Mouse (Mus musculus) CH12.LX (cell line): ENCODE measurements around the gene Tmem238l. TPM values are rescaled to one million over a fixed set of nuclear protein-coding genes. Genes with fewer than 3 reads are reported as not detected.

ENCODE experiments used
- DNase-seq: peaks from one replicate; pipeline ENCODE4 v3.0.0-alpha.2; 2013; ENCODE audit errors: extremely low read depth
- H3K27ac ChIP-seq: 2 replicates; pipeline ENCODE4 v1.5.1; 2012; ENCODE audit warnings: low read depth, mild to moderate bottlenecking, control low read depth, moderate library complexity; ENCODE audit not compliant: insufficient read depth
- H3K27me3 ChIP-seq: replicated peaks from 2 replicates; pipeline ENCODE3; 2012; ENCODE audit warnings: inconsistent platforms
- H3K36me3 ChIP-seq, 2 experiments: replicated peaks in 1 of 2; 2 replicates each; pipeline versions ENCODE3 to v1.6.1; 2012; ENCODE audit warnings: inconsistent platforms in 1 of 2, low read length in 1 of 2, mild to moderate bottlenecking in 1 of 2, mixed read lengths in 1 of 2, moderate library complexity in 1 of 2; ENCODE audit not compliant: control insufficient read depth in 1 of 2, insufficient read depth in 1 of 2
- H3K4me1 ChIP-seq, 2 experiments: 2 replicates each; pipeline ENCODE4 v1.6.1; 2012; ENCODE audit warnings: inconsistent platforms in 1 of 2, moderate library complexity in 1 of 2; ENCODE audit not compliant: insufficient read depth in 2 of 2, control insufficient read depth in 1 of 2
- H3K4me2 ChIP-seq: 2 replicates; pipeline ENCODE4 v1.6.1; 2012; ENCODE audit warnings: low read depth, mild to moderate bottlenecking, control low read depth; ENCODE audit not compliant: poor library complexity, insufficient read depth, severe bottlenecking
- H3K4me3 ChIP-seq, 3 experiments: fragments of 150-350 bp in 1 of 3; sonication (generic) in 1 of 3; replicated peaks in 1 of 3; 2 replicates each; pipeline versions ENCODE3 to v1.5.1; 2011 to 2012; ENCODE audit warnings: low read depth in 2 of 3, low read length in 2 of 3, mild to moderate bottlenecking in 2 of 3, moderate library complexity in 2 of 3, control low read depth in 1 of 3, improper control_type of control experiment in 1 of 3, inconsistent platforms in 1 of 3, mixed read lengths in 1 of 3; ENCODE audit not compliant: poor library complexity in 1 of 3
- H3K79me2 ChIP-seq: replicated peaks from 2 replicates; pipeline ENCODE4 v1.6.1; 2012; ENCODE audit warnings: mild to moderate bottlenecking, moderate library complexity; ENCODE audit not compliant: control insufficient read depth, poor library complexity, insufficient read depth, severe bottlenecking; ENCODE audit errors: extremely low read depth
- H3K9ac ChIP-seq: 2 replicates; pipeline ENCODE4 v1.6.1; 2012; ENCODE audit warnings: low read depth, mild to moderate bottlenecking, control low read depth, moderate library complexity; ENCODE audit not compliant: insufficient read depth
- H3K9me3 ChIP-seq: replicated peaks from 2 replicates; pipeline ENCODE3; 2012; ENCODE audit warnings: low read length, inconsistent platforms, mixed read lengths
- BHLHE40 ChIP-seq: IDR thresholded peaks from 2 replicates; pipeline ENCODE4 v1.6.1; 2011; ENCODE audit warnings: mild to moderate bottlenecking, low read depth, low read length, improper control_type of control experiment
- CTCF ChIP-seq, 2 experiments: IDR thresholded peaks in 1 of 2; conservative IDR thresholded peaks in 1 of 2; 2 replicates each; pipeline ENCODE4 v1.5.1; 2011 to 2012; ENCODE audit warnings: low read depth in 2 of 2, low read length in 2 of 2, improper control_type of control experiment in 1 of 2, inconsistent platforms in 1 of 2, mild to moderate bottlenecking in 1 of 2, moderate library complexity in 1 of 2
- E2F4 ChIP-seq: IDR thresholded peaks from 2 replicates; pipeline ENCODE4 v1.6.1; 2011; ENCODE audit warnings: low read depth, low read length, improper control_type of control experiment; ENCODE audit not compliant: insufficient replicate concordance
- ELF1 ChIP-seq: IDR thresholded peaks from 2 replicates; pipeline ENCODE4 v1.6.1; 2014; ENCODE audit warnings: low read depth, mild to moderate bottlenecking, inconsistent platforms, low read length, improper control_type of control experiment
- HCFC1 ChIP-seq: IDR thresholded peaks from 2 replicates; pipeline ENCODE4 v1.6.1; 2012; ENCODE audit warnings: low read depth, mild to moderate bottlenecking, inconsistent platforms, low read length, improper control_type of control experiment
- JUN ChIP-seq: IDR thresholded peaks from 2 replicates; pipeline ENCODE4 v1.6.1; 2011; ENCODE audit warnings: low read depth, mild to moderate bottlenecking, low read length, improper control_type of control experiment, moderate library complexity; ENCODE audit not compliant: insufficient read depth
- MAX ChIP-seq: IDR thresholded peaks from 2 replicates; pipeline ENCODE4 v1.6.1; 2011; ENCODE audit warnings: low read length, improper control_type of control experiment
- MAZ ChIP-seq: IDR thresholded peaks from 2 replicates; pipeline ENCODE4 v1.6.1; 2012; ENCODE audit warnings: low read depth, mild to moderate bottlenecking, inconsistent platforms, low read length, improper control_type of control experiment, moderate library complexity
- MXI1 ChIP-seq: IDR thresholded peaks from 2 replicates; pipeline ENCODE4 v1.6.1; 2011; ENCODE audit warnings: mild to moderate bottlenecking, low read depth, low read length, improper control_type of control experiment
- MYC ChIP-seq: IDR thresholded peaks from 2 replicates; pipeline ENCODE4 v1.6.1; 2011; ENCODE audit warnings: low read depth, mild to moderate bottlenecking, improper control_type of control experiment, low read length
- NRF1 ChIP-seq: IDR thresholded peaks from 2 replicates; pipeline ENCODE4 v1.6.1; 2014; ENCODE audit warnings: low read depth, mild to moderate bottlenecking, inconsistent platforms, low read length, improper control_type of control experiment, moderate library complexity
- POLR2AphosphoS2 ChIP-seq: IDR thresholded peaks from 2 replicates; pipeline ENCODE4 v1.6.1; 2011; ENCODE audit warnings: low read depth, low read length, improper control_type of control experiment
- SIN3A ChIP-seq: IDR thresholded peaks from 2 replicates; pipeline ENCODE4 v1.6.1; 2012; ENCODE audit warnings: low read length, improper control_type of control experiment, inconsistent platforms
- SMC3 ChIP-seq: IDR thresholded peaks from 2 replicates; pipeline ENCODE4 v1.6.1; 2011; ENCODE audit warnings: low read depth, low read length, improper control_type of control experiment
- ZNF384 ChIP-seq: IDR thresholded peaks from 2 replicates; pipeline ENCODE4 v1.6.1; 2012; ENCODE audit warnings: low read depth, low read length, improper control_type of control experiment, inconsistent platforms
- dilution Hi-C: fragments of 300-500 bp; cut with MboI; formaldehyde crosslinking; loops from 2 replicates; pipeline ENCODE4 v1.14.3; 2020; ENCODE audit warnings: low sequenced_read_pairs; ENCODE audit not compliant: extremely low pct_unique_long_range_greater_than_20kb, extremely low pct_ligation_motif_present
- in situ Hi-C: fragments of 300-500 bp; cut with MboI; formaldehyde crosslinking; loops from 3 replicates; pipeline ENCODE4 v1.14.3; 2019; ENCODE audit warnings: low sequenced_read_pairs, low pct_ligation_motif_present, low pct_unique_long_range_greater_than_20kb, mixed read lengths
- polyA plus RNA-seq: library from polyadenylated mRNA; unstranded; fragments of >175 nt; gene quantifications from 2 replicates; pipeline ENCODE4 v1.2.1, GENCODE M21; 2012; ENCODE audit warnings: low read depth; ENCODE audit not compliant: insufficient read length
- total RNA-seq, 2 experiments: library from RNA; depleted of rRNA; stranded (reverse); fragments of 300-350 nt in 1 of 2; fragments of >200 nt in 1 of 2; gene quantifications; 2 replicates each; pipeline ENCODE4 v1.2.3; 2012 to 2014

The Tmem238l gene
- total and polyA plus RNA-seq, 3 experiments: not detected

DNA sequence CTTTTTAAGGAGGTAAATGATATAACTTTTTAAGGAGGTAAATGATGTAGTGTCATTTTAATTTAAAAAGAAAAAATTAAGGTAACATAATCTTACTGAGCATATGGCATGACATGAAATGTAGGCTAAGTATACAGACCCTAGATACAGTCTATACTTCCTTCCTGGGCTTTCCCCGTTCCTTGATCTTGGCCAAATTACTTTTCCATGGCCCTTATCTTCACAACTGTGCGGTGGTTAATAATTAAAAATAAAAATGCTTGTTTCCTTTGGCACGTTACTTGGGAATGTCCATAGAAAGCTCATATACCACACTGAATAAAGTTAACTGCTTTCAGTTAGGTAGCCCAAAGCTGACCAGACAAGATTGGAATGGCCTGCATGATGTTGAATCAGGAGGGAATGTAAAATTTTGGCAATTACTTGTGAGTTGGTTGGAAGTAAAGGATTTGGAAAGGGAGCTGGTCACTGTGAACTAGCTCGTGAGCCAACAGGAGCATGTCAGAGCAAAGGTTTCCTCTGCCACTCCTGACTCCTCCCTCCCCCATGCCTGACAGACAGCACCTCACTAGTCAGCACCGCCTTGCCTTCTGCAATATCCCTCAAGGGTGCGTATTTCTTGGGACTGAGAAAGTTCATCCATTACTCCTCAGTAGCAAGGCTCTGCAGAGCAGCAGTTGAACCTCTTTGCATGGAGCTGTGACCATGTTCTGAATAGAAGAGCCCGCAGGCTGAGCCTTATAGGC is 21.8 kb upstream of the Tmem238l start:
- Histone ChIP-seq H3K9ac (no peak overlapping the region), H3K9me3 (no peaks in the 10 kb centered on the region), H3K36me3 (no peaks in the 10 kb centered on the region), H3K4me3 (no peak overlapping the region), H3K27me3 (peaks cover 61% of the 10 kb centered on the region), H3K79me2 (no peaks in the 10 kb centered on the region), H3K4me1 (no peaks in the 10 kb centered on the region), H3K4me2 (no peak overlapping the region), H3K27ac (no peak overlapping the region)
- dilution Hi-C loops: no loop called here
- in situ Hi-C loops: no loop called here
- no peak for DNase-seq
- no peak for TF ChIP-seq ELF1
- TF ChIP-seq MAZ: no peak

DNA sequence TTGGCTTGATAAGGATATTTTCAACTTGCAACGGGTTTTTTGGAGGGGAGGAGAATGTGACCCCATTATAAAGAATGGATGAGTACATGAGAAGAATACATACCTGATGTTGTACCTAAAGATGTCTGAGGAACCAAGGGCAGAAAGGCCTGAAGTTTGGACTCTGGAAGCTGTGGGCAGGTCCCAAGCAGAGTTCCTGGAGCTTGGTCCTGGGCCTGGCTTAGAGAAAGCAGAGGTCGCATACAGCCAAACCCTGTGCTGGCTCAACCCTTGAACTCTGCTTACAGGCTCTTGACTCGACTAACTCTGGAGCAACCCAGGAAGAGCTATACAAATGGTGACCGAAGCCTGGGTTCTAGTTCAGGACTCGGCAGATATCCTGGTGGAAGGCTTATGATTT is 14.4 kb upstream of the Tmem238l start:
- in situ Hi-C loops: no loop called here
- no peak overlapping the region for H3K4me3 ChIP-seq
- H3K27me3 ChIP-seq: peaks cover 45% of the 10 kb centered on the region
- no peak for DNase-seq
- no peak overlapping the region for H3K27ac ChIP-seq
- H3K36me3 ChIP-seq: no peaks in the 10 kb centered on the region
- dilution Hi-C loops: no loop called here
- no peaks in the 10 kb centered on the region; a peak in 1 of 4 replicates for H3K4me1 ChIP-seq
- H3K79me2 ChIP-seq: no peaks in the 10 kb centered on the region
- H3K4me2 ChIP-seq: no peak overlapping the region
- no peaks in the 10 kb centered on the region for H3K9me3 ChIP-seq
- TF ChIP-seq CTCF (conservative IDR thresholded peaks at IDR 0.05 in 1 of 2, IDR thresholded peaks at IDR 0.05 in 1 of 2; ENCODE audit: low read depth in 2 of 2, low read length in 2 of 2) (no peak), MAZ (no peak), SIN3A (no peak), BHLHE40 (no peak), HCFC1 (no peak), NRF1 (no peak), SMC3 (no peak), MAX (no peak), ELF1 (no peak), ZNF384 (no peak), MXI1 (no peak), POLR2AphosphoS2 (no peak), MYC (no peak), JUN (no peak), E2F4 (no peak)
- H3K9ac ChIP-seq: no peak overlapping the region
